Mouse (Mus musculus): Measurements from ENCODE around the gene Dcp1b. TPM values are rescaled to one million over a fixed set of nuclear protein-coding genes. Genes with fewer than 3 reads are reported as not detected.

Dcp1b gene
- polyA plus RNA-seq (2015; fragmentation: Nextera tagmentation; extraction: Ambion mirVana): 4.5 and 4.8 TPM in 2 replicates

DNA sequence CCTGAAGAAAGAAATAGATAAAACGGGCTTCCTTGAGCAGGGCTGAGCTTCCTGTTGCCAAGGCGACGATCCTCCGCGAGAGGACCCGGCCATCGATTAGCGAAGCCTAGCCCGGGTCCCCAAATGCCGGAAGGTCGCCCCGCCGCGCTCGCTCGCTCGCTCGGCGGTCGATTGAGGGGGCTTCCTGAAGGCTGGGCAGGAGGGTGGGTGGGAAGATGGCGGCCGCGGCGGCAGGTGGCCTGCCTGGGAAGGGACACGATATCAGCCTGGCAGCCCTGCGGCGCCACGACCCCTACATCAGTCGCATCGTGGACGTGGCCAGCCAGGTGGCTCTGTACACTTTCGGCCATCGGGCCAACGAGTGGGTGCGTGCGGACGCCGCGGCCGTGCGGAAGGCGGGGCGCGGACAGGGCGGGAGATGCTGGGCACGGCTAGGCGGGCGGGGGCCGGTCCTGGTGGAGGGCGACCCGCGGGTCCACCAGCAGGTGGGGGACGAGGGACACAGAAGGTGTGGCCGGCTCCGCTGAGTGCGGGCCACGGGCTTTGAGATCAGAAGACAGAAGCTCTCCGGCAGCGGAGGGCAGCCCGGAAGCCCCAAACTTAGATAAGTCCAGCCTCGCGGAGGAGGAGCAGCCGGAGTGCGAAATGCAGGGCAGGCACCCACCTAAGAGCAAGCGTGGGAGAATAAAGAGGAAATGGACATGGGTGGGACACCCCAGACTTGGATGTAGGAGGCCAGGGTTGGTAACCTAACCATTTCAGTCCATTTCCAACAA, at the start of gene Dcp1b:
Gene Dcp1b, plus strand, starts transcription at position 176 of the 776 bp plus-strand sequence.

GRCm38 (mm10) chr6:119196382-119197305, 21.6 kb downstream of the Dcp1b start, which contains the start of gene Cacna1c:
Gene Cacna1c, minus strand, starts transcription at chr6:119196418.

DNA sequence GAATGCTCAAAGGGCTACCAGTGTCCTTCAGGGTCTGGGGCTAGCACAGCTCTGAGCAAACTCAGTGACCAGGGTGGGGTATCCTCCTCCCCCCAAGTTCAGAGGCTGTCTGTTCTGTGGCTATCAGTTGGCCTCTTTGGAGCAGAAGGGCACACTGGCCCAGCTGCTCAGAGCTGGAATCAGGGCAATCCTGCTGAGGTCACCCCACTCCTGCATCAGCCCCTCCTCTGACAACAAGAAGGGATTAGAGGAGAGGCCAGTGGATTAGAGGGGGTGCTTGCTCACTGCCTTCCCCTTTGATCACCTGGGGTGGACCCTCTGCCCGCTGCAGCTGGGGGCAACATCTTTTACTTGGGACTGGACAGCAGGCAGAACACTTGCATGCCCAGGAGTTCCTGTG, 61.2 kb downstream of the Dcp1b start, which contains the start of gene Cacna2d4:
Gene Cacna2d4, plus strand, starts transcription at position 286 of the 400 bp plus-strand sequence.

Other genes with a start within 250 kb of the Dcp1b start
- gene Cacna1c, start 21.2 kb downstream of the Dcp1b start, polyA plus RNA-seq (2015; fragmentation: Nextera tagmentation; extraction: Ambion mirVana): 0.96 and 1.1 TPM in 2 replicates
- 0.04 TPM in 2 replicates for gene Cacna2d4, start 61.3 kb downstream of the Dcp1b start, polyA plus RNA-seq (2015; fragmentation: Nextera tagmentation; extraction: Ambion mirVana)
- 0.18 TPM in 1 of 2 replicates, not detected in the other for gene Lrtm2, start 155.5 kb downstream of the Dcp1b start, polyA plus RNA-seq (2015; fragmentation: Nextera tagmentation; extraction: Ambion mirVana)
- gene Adipor2, start 242.5 kb downstream of the Dcp1b start, polyA plus RNA-seq (2015; fragmentation: Nextera tagmentation; extraction: Ambion mirVana): 33.8 and 35.8 TPM in 2 replicates